Comparison of ENCODE assay signal across 7 mouse cellular contexts in the genomic region with DNA sequence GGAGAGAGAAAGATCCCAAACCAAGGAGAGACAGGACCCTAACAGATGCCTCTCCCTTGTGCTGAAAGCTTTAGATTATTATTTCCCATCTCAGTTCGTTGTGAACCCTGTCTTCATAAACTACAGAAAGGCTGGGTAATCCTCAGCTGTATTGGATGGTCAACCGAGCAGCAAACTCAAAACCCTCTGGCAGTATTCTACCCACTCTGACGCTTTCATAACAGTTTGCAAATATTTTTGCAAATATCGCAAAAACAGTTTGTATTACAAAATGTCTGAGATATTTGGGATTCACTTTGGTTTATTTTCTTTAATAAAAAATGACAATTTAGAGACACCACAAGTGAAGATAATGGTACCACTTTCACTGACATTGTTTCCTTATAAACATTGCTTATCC. TPM values are rescaled to one million over a fixed set of nuclear protein-coding genes. Genes with fewer than 3 reads are reported as not detected.
DNase-seq lines count a peak whose midpoint lies in the region; ATAC-seq and TF ChIP-seq lines count a peak whose summit lies in the region.

No protein-coding gene starts in this region.

- H3K27ac ChIP-seq in lung, embryonic 14.5 days (ENCODE audit: low read depth), result peak overlapping the region; percentile 99; the same call in 1 of the 2 replicates
- H3K27ac ChIP-seq in forebrain, embryonic 14.5 days (ENCODE audit: low read depth, low read length), result peak overlapping the region; percentile 99
- no peak overlapping the region for H3K27ac ChIP-seq in limb, embryonic 15.5 days
- H3K27ac ChIP-seq in stomach, embryonic 15.5 days, result no peak overlapping the region

- no peaks in the 10 kb centered on the region for H3K36me3 ChIP-seq in lung, embryonic 14.5 days (ENCODE audit: insufficient read depth)
- no peaks in the 10 kb centered on the region for H3K36me3 ChIP-seq in forebrain, embryonic 14.5 days (ENCODE audit: control insufficient read depth, insufficient read depth, low read length)
- H3K36me3 ChIP-seq in limb, embryonic 15.5 days, result no peaks in the 10 kb centered on the region
- no peaks in the 10 kb centered on the region for H3K36me3 ChIP-seq in stomach, embryonic 15.5 days

- H3K4me1 ChIP-seq in lung, embryonic 14.5 days (ENCODE audit: insufficient read depth), result no peaks in the 10 kb centered on the region
- peaks cover 14% of the 10 kb centered on the region for H3K4me1 ChIP-seq in forebrain, embryonic 14.5 days (ENCODE audit: control insufficient read depth, insufficient read depth, low read length)
- H3K4me1 ChIP-seq in limb, embryonic 15.5 days, result peaks cover 11% of the 10 kb centered on the region
- peaks cover 17% of the 10 kb centered on the region for H3K4me1 ChIP-seq in stomach, embryonic 15.5 days

- 64% methylated on average over 4 of the region's 4 CpGs for WGBS in lung, embryonic 14.5 days
- WGBS in forebrain, embryonic 14.5 days, result 67% methylated on average over 4 of the region's 4 CpGs
- 74% methylated on average over 4 of the region's 4 CpGs for WGBS in limb, embryonic 15.5 days
- 67% methylated on average over 4 of the region's 4 CpGs for WGBS in stomach, embryonic 15.5 days

- no peak for DNase-seq in lung, embryonic 14.5 days
- no peak for DNase-seq in lung, postnatal 4 days
- DNase-seq in forebrain, embryonic 14.5 days (ENCODE audit: low spot score), result no peak
- no peak for DNase-seq in frontal cortex, postnatal 10 days (ENCODE audit: low spot score in 2 of 2)
- no peak for DNase-seq in adrenal gland, adult 8-10 months

- ATAC-seq in lung, embryonic 14.5 days (ENCODE audit: insufficient read depth), result no peak
- ATAC-seq in forebrain, embryonic 14.5 days, result no peak
- no peak for ATAC-seq in limb, embryonic 15.5 days (ENCODE audit: insufficient number of reproducible peaks, low FRiP score, low TSS enrichment, low read depth)
- no peak for ATAC-seq in stomach, embryonic 15.5 days (ENCODE audit: insufficient read depth, low FRiP score, low read depth)

- peak overlapping the region; percentile 66 for H3K4me3 ChIP-seq in lung, embryonic 14.5 days (ENCODE audit: low read depth, low read length)
- peak overlapping the region; percentile 56 for H3K4me3 ChIP-seq in forebrain, embryonic 14.5 days (ENCODE audit: low read depth, low read length)
- H3K4me3 ChIP-seq in limb, embryonic 15.5 days, result peak overlapping the region; percentile 71
- H3K4me3 ChIP-seq in stomach, embryonic 15.5 days (replicated peaks), result no peak overlapping the region; the same call in 1 of the 2 replicates

- H3K9ac ChIP-seq in lung, embryonic 14.5 days, result peak overlapping the region; percentile 80; the same call in 1 of the 2 replicates
- peak overlapping the region; percentile 80; the same call in 1 of the 2 replicates for H3K9ac ChIP-seq in forebrain, embryonic 14.5 days (ENCODE audit: low read length)
- H3K9ac ChIP-seq in limb, embryonic 15.5 days, result no peak overlapping the region
- no peak overlapping the region for H3K9ac ChIP-seq in stomach, embryonic 15.5 days

- TF ChIP-seq CTCF in lung, embryonic 14.5 days (IDR thresholded peaks at IDR 0.05; ENCODE audit: low read depth), result no peak

- H3K4me2 ChIP-seq in lung, embryonic 14.5 days, result peak overlapping the region; percentile 85
- peak overlapping the region; percentile 58 for H3K4me2 ChIP-seq in forebrain, embryonic 14.5 days (ENCODE audit: low read length)
- H3K4me2 ChIP-seq in limb, embryonic 15.5 days, result peak overlapping the region; percentile 74
- H3K4me2 ChIP-seq in stomach, embryonic 15.5 days, result peak overlapping the region; percentile 90

- no peaks in the 10 kb centered on the region for H3K9me3 ChIP-seq in lung, embryonic 14.5 days (ENCODE audit: low read depth, low read length)
- no peaks in the 10 kb centered on the region for H3K9me3 ChIP-seq in forebrain, embryonic 14.5 days (replicated peaks; ENCODE audit: control insufficient read depth, low read length)
- no peaks in the 10 kb centered on the region for H3K9me3 ChIP-seq in limb, embryonic 15.5 days
- no peaks in the 10 kb centered on the region for H3K9me3 ChIP-seq in stomach, embryonic 15.5 days

- no peaks in the 10 kb centered on the region for H3K27me3 ChIP-seq in lung, embryonic 14.5 days (ENCODE audit: insufficient read depth, low read length)
- no peaks in the 10 kb centered on the region for H3K27me3 ChIP-seq in forebrain, embryonic 14.5 days (replicated peaks; ENCODE audit: control insufficient read depth, insufficient read depth, low read length)
- H3K27me3 ChIP-seq in limb, embryonic 15.5 days, result no peaks in the 10 kb centered on the region
- H3K27me3 ChIP-seq in stomach, embryonic 15.5 days (replicated peaks), result no peaks in the 10 kb centered on the region

RNA-seq across cellular contexts. Expression of gene Hlcs, which starts 1.4 kb away (rescaled TPM):
- 8.0 and 8.8 TPM in 2 replicates for polyA plus RNA-seq in lung, embryonic 14.5 days (2014; fragmentation: Nextera tagmentation; extraction: Ambion mirVana)
- 3.9 and 4.0 TPM in 2 replicates for polyA plus RNA-seq in forebrain, embryonic 14.5 days (2014; fragmentation: Nextera tagmentation; extraction: Ambion mirVana)
- 7.8 and 8.5 TPM in 2 replicates for polyA plus RNA-seq in limb, embryonic 15.5 days (2015; fragmentation: Nextera tagmentation; extraction: Ambion mirVana)
- 9.1 and 11.2 TPM in 2 replicates for polyA plus RNA-seq in stomach, embryonic 15.5 days (2015; fragmentation: Nextera tagmentation; extraction: Ambion mirVana)
- total RNA-seq in adrenal gland, adult 8-10 months (2022), result 10 to 100 TPM; 20.7 to 31.7 (median 24.9) TPM

RNA-seq across cellular contexts. Expression of gene Ripply3, which starts 16.3 kb away (rescaled TPM):
- 22.7 and 23.9 TPM in 2 replicates for polyA plus RNA-seq in lung, embryonic 14.5 days (2014; fragmentation: Nextera tagmentation; extraction: Ambion mirVana)
- 0.74 and 0.99 TPM in 2 replicates for polyA plus RNA-seq in forebrain, embryonic 14.5 days (2014; fragmentation: Nextera tagmentation; extraction: Ambion mirVana)
- polyA plus RNA-seq in limb, embryonic 15.5 days (2015; fragmentation: Nextera tagmentation; extraction: Ambion mirVana), result 4.8 and 6.5 TPM in 2 replicates
- polyA plus RNA-seq in stomach, embryonic 15.5 days (2015; fragmentation: Nextera tagmentation; extraction: Ambion mirVana), result 7.6 and 7.9 TPM in 2 replicates
- total RNA-seq in adrenal gland, adult 8-10 months (2022), result 10 to 100 TPM in 1 of 4 experiments, 1 to 10 TPM in 3; 4.6 to 12.6 (median 5.3) TPM

RNA-seq across cellular contexts. Expression of gene Ttc3, which starts 58.5 kb away (rescaled TPM):
- 204 and 215 TPM in 2 replicates for polyA plus RNA-seq in lung, embryonic 14.5 days (2014; fragmentation: Nextera tagmentation; extraction: Ambion mirVana)
- 815 and 924 TPM in 2 replicates for polyA plus RNA-seq in forebrain, embryonic 14.5 days (2014; fragmentation: Nextera tagmentation; extraction: Ambion mirVana)
- 228 and 237 TPM in 2 replicates for polyA plus RNA-seq in limb, embryonic 15.5 days (2015; fragmentation: Nextera tagmentation; extraction: Ambion mirVana)
- 177 and 183 TPM in 2 replicates for polyA plus RNA-seq in stomach, embryonic 15.5 days (2015; fragmentation: Nextera tagmentation; extraction: Ambion mirVana)
- total RNA-seq in adrenal gland, adult 8-10 months (2022), result 100 to 1,000 TPM in 3 of 4 experiments, 10 to 100 TPM in 1; 89.1 to 149 (median 120) TPM

RNA-seq across cellular contexts. Expression of gene Pigp, which starts 59.7 kb away (rescaled TPM):
- polyA plus RNA-seq in lung, embryonic 14.5 days (2014; fragmentation: Nextera tagmentation; extraction: Ambion mirVana), result 73.2 and 74.0 TPM in 2 replicates
- 94.1 and 133 TPM in 2 replicates for polyA plus RNA-seq in forebrain, embryonic 14.5 days (2014; fragmentation: Nextera tagmentation; extraction: Ambion mirVana)
- 109 and 128 TPM in 2 replicates for polyA plus RNA-seq in limb, embryonic 15.5 days (2015; fragmentation: Nextera tagmentation; extraction: Ambion mirVana)
- polyA plus RNA-seq in stomach, embryonic 15.5 days (2015; fragmentation: Nextera tagmentation; extraction: Ambion mirVana), result 121 and 126 TPM in 2 replicates
- total RNA-seq in adrenal gland, adult 8-10 months (2022), result 100 to 1,000 TPM in 2 of 4 experiments, 10 to 100 TPM in 2; 80.9 to 101 (median 98.6) TPM

Comparison
In these comparisons a context has a peak if more than half of its experiments do, and no peak if none do; other contexts are left out.
1. H3K27ac ChIP-seq: peak in lung, embryonic 14.5 days (single experiment) and forebrain, embryonic 14.5 days (single experiment); none in limb, embryonic 15.5 days (single experiment) and stomach, embryonic 15.5 days (single experiment).
2. H3K9ac ChIP-seq: peak in lung, embryonic 14.5 days (single experiment) and forebrain, embryonic 14.5 days (single experiment); none in limb, embryonic 15.5 days (single experiment) and stomach, embryonic 15.5 days (single experiment).
3. Peak in every context shown above with its lines, with median percentiles within 50 percentile points of each other: H3K4me2 ChIP-seq.